Mouse (Mus musculus) forelimb bud, embryonic 11.5 days (tissue): ENCODE results near the gene Hat1.

Source experiments
- DNase-seq: peaks from one replicate; pipeline ENCODE4 v3.0.0-alpha.2; 2012; ENCODE audit warnings: low read depth, low spot score

Hat1 gene

DNA sequence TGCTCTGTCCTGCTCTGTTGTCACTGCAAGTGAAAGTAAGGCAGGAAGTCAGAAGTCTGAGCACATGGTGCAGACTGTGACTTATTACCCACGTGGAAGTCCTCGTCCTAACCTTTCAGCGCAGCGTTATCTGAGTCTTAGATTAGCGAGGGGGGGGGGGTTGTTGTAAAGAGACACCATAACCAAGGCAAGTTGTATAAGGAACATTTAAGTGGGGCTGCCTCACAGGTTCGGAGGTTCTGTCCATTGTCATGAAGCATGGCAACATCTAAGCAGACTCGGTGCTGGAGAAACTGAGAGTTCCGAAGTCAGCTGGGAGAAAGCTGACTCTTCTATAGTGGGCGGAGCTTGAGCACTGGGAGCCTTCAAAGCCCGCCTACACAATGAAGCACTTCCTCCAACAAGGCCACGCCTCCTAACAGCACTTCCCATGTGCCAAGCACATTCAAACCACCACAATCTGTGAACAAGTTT lies 12.3 kb upstream of the Hat1 start:
- no peak for DNase-seq

DNA sequence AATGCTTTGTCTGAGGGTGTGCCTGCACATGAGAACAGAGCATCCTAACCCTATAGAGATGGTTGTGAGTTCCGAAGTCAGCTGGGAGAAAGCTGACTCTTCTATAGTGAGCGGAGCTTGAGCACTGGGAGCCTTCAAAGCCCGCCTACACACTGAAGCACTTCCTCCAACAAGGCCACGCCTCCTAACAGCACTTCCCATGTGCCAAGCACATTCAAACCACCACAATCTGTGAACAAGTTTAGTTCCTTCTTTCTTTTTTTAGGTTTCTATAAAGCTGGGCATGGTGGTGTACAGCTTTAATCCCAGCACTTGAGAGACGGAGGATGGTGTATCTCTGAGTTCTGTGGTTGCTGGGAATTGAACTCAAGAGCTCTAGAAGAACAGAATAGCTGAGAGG lies 11.3 kb upstream of the Hat1 start:
- no peak for DNase-seq

DNA sequence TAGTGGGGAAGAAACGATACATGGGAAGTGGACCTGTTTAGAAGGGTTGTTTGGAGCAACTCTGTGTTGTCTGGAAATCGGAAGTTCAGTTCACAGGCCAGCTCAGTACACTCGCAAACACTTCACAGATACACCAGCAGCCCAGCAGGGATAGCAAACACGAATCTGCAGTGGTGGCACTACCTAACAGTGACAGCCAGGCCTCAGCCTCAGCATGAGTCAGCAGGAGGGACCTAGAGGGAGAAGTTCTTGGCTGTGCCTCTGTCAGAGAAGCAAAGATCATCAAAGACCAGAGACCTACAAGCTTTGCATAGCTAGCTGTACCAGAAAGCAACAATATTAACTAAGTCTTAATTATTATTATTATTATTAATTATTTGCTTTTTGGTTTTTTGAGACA lies 6.8 kb upstream of the Hat1 start:
- DNase-seq = no peak

DNA sequence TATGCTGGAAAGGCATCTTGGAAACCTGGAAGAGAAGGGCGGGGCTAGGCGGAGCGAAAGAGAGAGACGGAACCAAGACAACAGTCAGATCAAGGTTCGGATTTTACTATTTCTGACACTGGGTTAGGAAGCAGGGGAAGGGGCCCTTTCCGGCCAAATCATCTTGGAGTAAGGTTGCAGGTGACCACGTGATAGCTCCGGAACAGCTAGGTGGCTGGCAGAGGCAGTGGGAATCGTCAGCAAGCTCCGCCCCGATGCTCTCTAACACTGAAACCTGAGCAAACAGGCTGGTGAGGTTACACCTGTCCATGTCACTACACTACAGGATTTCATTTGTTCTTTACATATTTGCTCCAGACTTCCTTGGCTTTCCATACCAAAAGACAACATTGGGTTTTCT lies 4.9 kb upstream of the Hat1 start:
- DNase-seq = no peak

DNA sequence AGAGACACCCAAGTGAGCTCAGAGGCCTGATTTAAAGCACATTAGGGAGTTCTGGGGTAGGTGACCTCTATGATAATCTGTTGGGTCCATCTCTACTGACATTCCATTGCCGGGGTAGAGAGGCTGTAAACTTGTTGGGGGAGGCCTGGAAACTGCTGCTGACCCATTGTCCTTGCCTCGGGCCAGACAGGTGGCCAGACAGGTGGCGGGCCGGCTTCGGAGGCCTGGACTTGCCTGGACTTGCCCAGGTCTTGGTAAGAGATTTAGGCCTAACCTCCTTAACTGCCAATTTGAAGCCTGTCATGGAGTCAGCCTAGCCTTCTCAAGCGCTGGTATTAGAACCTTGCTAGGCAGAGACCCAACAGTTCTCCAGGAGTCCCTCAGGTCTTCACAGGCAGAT lies 992 bp upstream of the Hat1 start:
- DNase-seq = no peak

DNA sequence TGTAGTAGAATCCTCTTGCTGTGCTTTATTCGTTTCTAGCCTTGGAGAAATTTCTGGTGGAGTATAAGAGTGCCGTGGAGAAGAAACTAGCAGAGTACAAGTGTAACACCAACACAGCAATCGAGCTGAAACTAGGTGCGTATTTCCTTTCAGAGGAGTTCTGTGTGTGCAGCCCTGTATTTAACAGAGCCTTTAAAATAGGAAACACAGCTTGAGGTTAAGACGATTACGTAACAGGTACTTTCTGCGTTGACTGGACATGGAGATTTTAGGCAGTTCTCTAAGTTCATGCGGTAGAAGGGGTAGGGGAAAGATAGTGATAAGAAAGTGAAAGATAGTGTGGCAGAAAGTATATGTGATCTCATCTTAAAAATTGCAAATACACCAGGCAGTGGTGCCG lies 1.1 kb downstream of the Hat1 start:
- DNase-seq = no peak

DNA sequence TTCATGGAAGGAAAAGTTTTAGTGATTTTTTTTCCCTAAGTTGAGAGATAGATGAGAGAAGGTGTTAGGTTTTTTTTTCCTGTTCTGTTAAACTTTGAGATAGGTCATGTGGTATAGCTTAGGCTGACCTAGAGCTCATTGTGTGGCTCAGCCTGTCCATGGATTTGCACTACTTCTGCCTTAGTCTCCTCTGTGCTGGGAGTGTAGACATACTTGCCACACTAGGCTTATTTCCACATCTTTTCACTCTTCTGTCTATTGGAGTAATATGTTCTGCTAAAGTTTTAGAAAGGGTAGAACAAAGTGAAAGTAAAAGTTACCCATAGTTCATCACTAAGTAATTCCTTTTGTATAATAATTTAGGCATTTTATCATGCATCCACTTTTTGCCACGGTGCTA lies 16.9 kb downstream of the Hat1 start:
- DNase-seq = no peak

DNA sequence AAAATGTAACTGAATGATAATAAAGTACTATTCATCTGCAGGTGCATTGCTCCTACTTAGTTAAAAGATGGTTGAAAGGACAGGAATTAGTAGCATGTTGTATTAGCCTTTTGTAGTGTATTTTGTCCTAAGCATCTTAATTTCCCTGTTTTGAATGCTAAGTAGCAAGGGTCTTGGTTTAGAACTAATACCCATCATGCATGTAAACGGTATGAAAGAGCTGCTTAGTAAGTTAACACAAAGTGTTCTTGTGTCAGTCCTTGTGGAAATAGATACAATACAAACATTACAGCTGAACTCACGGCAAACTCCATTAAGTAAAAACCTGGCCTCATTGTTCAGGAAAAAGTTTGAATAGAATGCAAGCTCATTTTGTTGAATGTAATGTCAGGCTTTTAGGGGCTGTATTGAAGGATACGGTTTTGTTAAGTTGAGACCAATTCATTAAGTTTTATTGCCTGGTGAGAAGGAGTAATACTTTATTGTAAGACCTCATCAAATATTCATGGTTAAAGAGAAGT lies 30.1 kb downstream of the Hat1 start:
- no peak for DNase-seq

DNA sequence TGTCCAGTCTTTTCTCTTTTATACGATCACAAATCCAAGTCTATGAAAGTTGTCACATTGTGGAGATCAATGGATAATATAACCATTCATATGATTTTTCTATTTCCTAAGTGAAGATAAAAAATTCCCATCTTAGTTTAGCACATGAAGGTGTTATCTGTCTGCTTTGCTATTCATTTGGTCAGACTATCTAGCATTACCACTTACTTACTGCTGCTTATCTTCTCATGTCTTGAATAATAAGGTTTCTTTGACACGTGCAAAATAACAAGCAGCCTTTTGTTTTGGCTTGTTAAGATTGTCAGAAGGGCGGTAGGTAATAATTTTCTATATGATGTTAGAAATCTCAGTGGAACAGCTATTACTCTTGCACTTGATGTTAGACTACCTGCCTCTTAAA lies 30.6 kb downstream of the Hat1 start:
- DNase-seq = no peak

DNA sequence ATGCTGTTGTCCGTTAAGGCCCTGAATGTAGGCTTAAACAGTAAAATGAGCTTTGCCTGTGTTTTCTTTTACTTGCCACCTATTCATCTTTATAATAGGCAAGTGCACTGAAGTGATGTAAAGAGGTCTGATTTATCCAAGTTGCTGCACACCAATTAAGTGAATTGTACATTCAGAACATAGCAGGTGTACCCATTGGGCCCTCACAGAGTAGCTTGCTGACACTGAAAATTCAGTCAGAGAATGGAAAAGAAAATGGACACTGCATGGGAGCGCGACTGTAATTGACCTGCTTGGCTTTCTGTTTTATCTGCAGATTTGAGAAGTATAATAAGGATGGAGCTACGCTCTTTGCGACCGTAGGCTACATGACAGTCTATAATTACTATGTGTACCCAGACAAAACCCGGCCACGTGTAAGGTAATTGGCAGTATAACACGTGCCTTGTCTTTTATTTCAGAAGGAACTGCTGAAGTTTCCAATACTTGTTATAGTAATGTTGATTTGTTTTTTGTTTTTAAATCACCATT lies 32.2 kb downstream of the Hat1 start:
- DNase-seq = no peak

DNA sequence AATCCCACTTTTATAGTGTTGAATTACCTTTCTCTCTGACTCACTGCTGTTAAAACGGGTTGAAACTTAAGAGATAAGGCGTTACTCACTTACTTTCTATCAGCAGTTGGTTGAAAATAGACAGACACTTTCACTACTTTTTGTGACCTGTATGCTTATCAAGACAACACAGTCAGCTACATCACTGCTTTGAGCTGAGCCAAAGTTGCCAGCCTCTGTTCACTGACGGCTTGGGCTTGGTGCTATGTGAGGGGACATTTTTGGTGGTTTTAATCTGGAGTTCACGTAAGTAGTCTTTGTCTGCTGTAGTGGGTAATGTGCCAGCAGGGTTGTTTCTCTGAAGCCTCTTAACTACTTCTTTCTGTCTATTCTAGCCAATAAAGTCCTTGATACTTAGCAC lies 35.8 kb downstream of the Hat1 start:
- no peak for DNase-seq

DNA sequence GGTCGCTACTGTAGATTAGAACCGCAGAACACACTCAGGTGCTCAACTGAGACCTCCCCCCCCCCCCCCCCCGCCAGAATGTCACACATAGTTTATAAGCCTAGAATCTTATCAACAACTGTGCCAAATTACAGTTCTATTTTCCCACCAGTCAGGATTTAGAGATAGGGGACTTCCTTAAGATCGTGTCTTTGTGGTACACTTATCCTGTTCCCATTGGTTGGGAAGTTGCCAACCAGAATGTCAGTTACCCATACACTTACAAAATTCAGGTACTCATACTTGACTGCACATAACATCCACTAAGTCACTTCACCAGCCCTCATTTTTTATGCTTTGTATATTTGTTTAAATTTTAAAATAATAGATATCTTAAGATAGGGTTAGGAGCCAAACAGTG lies 46.7 kb downstream of the Hat1 start:
- no peak for DNase-seq

DNA sequence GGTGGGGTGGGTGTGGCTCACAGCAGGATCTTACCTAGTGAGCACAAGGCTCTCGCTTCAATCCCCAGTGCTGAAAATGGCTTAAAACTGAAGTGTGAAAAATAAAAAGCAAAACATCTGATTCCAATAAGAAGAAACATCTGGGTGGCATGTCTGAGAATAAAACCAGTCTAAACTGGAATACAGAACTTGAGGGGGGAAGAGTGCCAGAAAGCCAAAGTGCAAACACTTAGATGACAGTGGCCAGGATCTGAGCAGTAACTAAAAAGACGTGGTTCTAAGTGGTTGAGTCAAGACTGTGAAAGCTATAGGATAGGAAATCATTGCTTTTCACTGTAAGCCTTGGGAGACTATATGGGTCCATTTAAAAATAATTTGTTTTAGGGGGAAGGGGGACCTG lies 54.6 kb downstream of the Hat1 start:
- peak; percentile 8 for DNase-seq

DNA sequence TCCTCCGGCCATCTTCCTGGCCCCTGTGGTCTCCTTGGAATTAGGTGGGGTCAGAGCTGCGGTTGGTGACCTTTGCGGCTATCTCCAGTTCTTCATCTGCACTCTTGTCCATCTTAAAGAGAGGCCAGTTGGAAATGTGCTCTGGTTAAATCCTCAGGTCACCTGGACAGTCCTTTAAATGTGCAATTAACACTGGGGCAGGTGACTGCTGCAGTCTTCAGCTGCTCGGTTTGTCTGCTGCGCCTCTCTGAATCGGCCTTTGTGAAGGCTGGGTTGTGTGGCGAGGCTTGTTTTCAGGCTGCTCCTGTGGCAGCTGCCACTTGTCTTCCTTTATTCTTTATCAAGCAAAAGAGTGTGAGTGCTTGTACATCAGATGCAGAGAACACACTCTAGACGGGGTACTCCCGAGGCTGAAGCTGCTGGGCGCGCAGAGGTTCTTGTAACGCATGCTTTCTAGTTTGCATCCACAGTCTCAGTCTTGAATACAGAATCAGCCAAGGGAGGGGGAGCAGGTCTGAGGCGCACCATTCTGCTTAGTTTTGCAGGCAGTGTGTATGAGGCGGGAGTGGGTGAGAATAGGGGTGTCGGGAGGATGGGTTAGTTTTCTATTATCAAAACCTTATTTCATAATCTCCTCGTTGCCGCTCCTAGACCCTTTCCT lies 56.9 kb downstream of the Hat1 start:
- DNase-seq = no peak

DNA sequence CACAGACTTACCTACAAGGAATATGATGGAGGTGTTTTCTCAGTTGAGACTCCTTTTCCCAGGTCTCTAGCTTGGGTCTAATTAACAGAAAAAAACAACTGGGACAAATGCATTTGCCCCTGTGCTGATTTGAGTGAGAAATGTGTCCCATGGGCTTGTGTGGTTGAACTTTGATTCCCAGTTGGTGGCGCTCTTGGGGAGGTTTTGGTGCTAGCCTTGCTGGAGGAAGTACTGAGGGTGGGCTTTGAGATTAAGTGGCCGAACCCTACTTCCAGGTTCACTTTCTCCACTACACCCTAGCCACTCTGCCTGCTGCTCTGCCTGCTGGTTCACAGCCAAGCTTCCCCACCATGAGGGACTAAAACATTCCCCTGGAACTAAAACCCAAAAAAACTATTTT lies 60.8 kb downstream of the Hat1 start:
- DNase-seq = no peak

DNA sequence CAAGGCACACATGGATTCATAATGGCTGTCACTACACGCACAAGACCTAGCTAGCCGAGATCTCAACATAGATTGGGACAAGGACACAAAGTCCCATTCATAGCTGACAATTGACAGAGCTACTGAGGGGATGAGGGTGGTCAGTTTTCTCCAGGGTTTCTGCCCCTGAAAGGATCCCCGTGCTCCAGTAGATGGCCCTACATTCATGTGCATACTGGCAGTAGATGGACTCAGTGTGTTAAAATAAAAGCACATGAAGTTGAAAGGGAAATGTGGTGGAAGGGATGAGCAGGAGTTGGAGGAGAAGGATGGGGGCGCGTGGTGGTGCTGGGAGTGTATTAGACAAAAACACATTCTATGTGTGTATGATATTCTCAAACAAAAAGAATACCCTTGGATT lies 63.0 kb downstream of the Hat1 start:
- no peak for DNase-seq

DNA sequence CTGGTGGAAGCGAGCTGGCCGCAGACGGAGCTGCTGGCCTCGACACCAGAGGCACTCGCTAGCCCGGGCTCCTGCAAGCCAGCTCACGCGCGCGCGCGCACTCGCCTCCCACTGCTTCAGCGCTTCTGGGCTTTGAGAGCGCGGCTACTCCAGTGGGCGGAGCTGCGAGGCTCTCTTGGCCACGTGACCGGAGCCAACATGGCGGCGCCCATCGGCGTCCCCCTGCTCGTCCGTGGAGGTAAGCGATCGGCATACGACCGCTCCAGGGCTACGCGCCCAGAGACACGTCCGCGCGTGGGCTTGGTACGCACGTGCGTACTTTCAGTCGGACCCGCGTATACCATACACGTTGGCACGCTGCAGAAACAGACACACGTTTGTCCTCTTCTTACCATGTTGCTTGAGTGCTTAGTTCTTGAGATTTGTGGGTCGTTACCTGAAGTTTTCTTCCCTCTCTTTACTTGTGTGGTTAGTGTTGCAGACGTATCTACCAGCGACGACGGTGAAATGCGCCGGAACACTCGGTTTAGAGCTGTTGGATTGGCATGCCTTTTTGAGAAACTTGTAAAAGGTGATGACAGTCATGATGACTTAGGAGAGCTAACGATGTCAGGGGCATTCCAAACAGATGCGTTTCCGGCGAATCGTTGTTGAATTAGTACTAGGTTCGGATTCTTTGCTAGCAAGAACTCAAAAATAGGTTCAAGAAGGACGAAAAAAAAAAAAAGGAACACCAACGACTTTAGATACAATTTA lies 64.6 kb downstream of the Hat1 start, which contains the start of gene Metap1d:
Gene Metap1d, plus strand, starts transcription at position 116 of the 756 bp plus-strand sequence.
- peak; percentile 93 for DNase-seq

DNA sequence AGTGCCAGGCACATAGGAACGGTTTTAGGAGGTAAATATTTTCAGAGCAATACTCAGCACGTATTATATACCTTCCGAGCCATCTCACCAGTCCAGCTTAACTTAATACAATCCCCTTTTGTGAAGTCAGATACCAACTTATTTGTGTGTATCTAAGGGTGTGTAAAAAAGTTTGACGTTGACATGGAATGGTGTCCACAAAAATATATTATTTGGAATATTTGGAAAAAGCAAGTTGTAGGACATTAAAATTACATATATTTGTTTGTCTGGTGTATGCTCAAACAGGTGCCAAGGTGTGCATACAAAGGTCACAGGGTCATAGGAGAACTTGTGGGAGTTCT lies 65.1 kb downstream of the Hat1 start:
- no peak for DNase-seq

DNA sequence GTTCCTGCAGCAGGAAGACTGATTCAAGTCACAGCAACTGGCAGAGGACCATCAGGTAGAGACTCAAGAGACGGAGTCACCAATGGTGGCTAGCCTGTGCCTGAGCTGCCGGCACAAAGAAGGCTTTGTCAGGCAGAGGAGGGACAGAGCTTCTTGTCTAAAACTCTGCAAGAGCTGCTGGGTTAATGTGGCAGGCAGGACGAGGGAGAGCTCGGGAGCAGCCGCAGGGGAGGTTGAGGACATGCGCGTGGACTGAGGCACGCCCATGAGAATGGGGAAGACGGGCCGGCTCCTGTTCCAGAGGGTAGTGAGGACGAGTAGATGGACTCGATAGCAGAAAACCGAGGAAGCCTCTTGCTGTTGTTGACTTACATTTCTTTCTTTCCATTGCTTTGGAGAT lies 69.9 kb downstream of the Hat1 start:
- DNase-seq = no peak

DNA sequence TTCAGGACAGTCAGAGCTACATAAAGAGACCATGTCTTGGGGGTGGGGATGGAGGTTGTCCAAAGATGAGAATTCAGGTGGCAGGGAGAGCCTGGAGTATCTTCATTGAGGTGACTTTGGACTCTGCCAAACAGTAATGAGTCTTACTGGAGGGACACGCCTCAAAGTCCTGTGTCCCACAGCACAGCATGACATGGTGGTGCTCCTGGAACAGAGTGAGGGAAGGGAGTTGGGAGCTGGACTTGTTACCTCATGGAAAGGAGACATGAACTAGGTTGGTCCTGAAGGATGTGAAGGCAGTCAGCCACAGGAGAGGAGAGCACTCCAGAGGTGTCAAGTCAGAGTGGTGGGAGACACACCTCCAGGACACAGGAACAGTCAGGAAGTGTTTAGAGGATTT lies 70.9 kb downstream of the Hat1 start:
- no peak for DNase-seq

DNA sequence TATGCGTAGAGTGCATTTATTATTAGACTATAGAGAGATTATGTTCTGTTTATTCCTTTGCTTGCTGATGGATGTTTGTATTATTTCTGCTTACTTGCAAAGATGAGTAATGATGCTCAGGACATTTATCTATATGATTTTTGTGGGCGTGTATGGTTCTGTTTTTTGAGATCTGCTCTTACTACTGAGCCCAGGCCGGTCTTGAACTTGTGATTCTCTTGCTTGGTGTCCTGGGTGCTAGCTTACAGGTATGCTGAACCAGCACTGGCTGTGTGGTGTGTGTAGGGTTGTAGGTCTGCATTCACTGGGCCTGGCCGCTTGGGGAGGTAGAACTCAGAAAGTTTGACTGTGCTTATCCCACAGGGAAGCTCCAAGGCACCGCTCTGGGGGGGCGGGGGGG lies 72.4 kb downstream of the Hat1 start:
- DNase-seq = no peak

DNA sequence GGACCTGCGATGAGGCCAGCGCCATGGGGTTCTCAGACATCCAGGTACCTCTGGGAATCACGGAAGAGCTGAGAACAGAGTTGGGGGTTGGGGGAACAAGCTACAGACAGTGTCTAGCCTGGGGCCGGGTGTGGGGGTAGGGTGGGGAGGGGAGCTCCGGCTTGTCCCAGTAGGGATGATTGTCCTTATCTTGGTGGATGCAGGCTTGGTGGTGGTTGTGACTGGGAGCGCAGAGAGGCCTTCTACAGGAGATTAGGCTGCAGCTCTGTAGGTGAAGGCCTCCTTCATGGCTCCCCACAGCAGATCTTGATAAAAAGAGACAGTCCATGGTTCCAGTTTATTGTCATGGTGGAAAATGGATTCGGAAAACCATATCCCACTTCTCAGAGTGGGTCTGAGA lies 72.8 kb downstream of the Hat1 start:
- DNase-seq = no peak

DNA sequence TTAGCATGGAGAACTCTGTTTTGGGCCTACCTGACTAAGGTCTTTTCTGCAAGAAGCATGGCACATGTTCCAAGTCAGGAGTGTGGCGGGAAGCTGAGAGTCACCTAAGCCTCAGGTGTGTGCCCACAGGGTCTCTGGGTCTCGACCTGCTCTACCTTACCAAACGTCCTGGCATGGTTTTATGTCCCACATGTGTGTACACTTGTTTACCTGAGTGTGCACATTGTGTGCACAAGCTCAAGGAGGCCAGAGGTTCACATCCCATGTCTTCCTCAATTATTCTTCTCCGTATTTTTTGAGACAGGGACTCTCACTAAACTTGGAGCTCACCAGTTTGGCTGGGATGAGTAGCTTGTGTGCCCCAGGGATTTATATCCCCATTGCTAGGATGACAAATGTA lies 73.3 kb downstream of the Hat1 start:
- DNase-seq = no peak
